Mouse (Mus musculus) hindbrain, postnatal 0 days (tissue): ENCODE data around the gene Cyp1a1. TPM values are rescaled to one million over a fixed set of nuclear protein-coding genes. Genes with fewer than 3 reads are reported as not detected.

Experiments used
- ATAC-seq: fragments of 200-750 bp; cut with Nextera tagmentation; 2 replicates; pipeline ENCODE4 v1.8.0; 2017; ENCODE audit warnings: mild to moderate bottlenecking, moderate TSS enrichment, moderate library complexity
- DNase-seq: peaks from one replicate; pipeline ENCODE4 v3.0.0-alpha.2; 2015; ENCODE audit warnings: low spot score
- H3K27ac ChIP-seq: fragments of 300-500 bp; sonication (generic); 2 replicates; pipeline ENCODE4 v1.5.1; 2014; ENCODE audit warnings: mild to moderate bottlenecking
- H3K27me3 ChIP-seq: fragments of 300-500 bp; sonication (generic); 2 replicates; pipeline ENCODE4 v1.6.1; 2014; ENCODE audit warnings: low read length, mixed read lengths; ENCODE audit not compliant: insufficient read depth
- H3K36me3 ChIP-seq: fragments of 300-500 bp; sonication (generic); 2 replicates; pipeline ENCODE4 v1.6.1; 2014; ENCODE audit warnings: low read length, mixed read lengths; ENCODE audit not compliant: insufficient read depth
- H3K4me1 ChIP-seq: fragments of 300-500 bp; sonication (generic); 2 replicates; pipeline ENCODE4 v1.6.1; 2014; ENCODE audit warnings: antibody characterized with exemption, low read length, mixed read lengths; ENCODE audit not compliant: insufficient read depth
- H3K4me2 ChIP-seq: fragments of 300-500 bp; sonication (generic); 2 replicates; pipeline ENCODE4 v1.6.1; 2014; ENCODE audit warnings: low read depth, mild to moderate bottlenecking, low read length, moderate library complexity, mixed read lengths
- H3K4me3 ChIP-seq: fragments of 300-500 bp; sonication (generic); 2 replicates; pipeline ENCODE4 v1.5.1; 2014; ENCODE audit warnings: low read length
- H3K9ac ChIP-seq: fragments of 300-500 bp; sonication (generic); replicated peaks from 2 replicates; pipeline ENCODE4 v1.6.1; 2014; ENCODE audit warnings: mild to moderate bottlenecking, low read length, moderate library complexity, mixed read lengths
- H3K9me3 ChIP-seq: fragments of 300-500 bp; sonication (generic); 2 replicates; pipeline ENCODE4 v1.6.1; 2016; ENCODE audit warnings: low read length, mixed read lengths
- CTCF ChIP-seq: IDR thresholded peaks from 2 replicates; pipeline ENCODE4 v1.5.1; 2016; ENCODE audit warnings: antibody characterized with exemption, control low read depth, low read depth
- WGBS: fragments of 180-500 bp; shearing (Covaris S2); extraction: QIAGEN DNeasy Blood & Tissue Kit; methylation state at CpG from one replicate; pipeline ENCODE4 v1.1.7; 2014; 5-methylcytosine and 5-hydroxymethylcytosine counted together
- polyA plus RNA-seq: library from polyadenylated mRNA; unstranded; fragments of >200 nt; fragmentation: Nextera tagmentation; extraction: Ambion mirVana; gene quantifications from 2 replicates; pipeline ENCODE4 v1.2.1, GENCODE M21; 2015
- total RNA-seq: library from RNA; depleted of rRNA; stranded (reverse); fragments of >200 nt; gene quantifications from 2 replicates; pipeline ENCODE4 v1.2.3, GENCODE M21; 2014; rRNA removed

Cyp1a1 gene
- total RNA-seq, result 0.05 and 0.07 TPM in 2 replicates
- 0.10 and 0.24 TPM in 2 replicates for polyA plus RNA-seq

DNA sequence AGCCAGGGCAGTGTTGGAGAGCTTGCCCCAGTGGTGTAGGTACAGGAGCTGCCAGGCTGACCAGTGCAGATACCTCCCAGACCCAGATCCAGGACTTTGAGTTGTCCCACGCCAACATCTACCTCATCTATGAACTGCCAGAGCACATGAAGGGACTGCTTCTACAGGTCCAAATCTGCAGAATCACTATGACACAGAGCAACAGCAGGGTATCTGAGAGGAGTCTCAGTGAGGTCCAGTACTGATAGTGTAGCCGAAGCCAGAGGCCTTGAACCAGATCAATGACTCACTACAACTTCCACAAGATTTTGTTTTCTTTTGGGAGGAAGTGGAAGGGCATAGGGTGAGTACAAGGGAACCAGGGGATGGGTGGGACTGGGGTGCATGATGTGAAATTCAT lies at the start of gene Cyp1a1:
Gene Cyp1a1, plus strand, starts transcription at position 178 of the 400 bp plus-strand sequence.
- TF ChIP-seq CTCF, result no peak

DNA sequence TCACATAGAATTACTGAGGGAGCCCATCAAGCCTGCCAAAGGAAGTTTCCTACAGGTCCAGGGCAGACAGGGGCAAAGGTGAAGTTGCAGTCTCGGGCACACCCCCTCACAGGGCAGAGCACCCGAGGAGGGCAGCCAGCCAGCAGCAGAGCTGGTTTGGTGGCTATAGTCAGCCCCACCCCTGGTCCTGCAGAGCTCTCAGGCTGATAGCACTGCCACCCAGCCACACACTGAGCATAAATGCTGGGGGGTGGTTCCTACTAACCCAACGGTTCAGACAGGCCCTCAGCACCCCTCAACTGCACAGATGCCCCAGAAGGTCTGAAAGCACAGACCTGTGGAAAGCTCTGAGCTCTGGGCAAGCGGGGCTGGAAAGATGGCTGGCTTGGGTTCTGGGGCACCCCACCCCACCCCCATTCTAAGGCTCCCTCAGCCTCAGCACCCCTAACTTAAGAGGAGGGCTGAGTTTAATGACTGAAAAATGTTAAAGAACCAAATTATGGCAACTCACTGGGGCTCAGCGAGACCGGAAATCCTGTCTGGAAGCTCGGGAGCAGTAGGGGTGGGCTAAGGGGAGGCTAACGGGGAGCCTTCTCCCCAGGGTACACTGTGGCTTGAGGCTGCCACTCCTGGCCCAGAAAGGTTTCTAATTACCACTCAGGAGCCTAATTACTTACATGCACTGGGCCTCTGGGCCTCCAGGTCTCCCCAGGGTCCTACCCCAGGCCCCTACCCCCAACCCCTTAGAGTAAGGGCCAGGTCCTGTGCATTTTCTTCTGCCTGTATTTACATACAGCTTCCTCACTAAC lies 48.9 kb upstream of the Cyp1a1 start:
- peaks cover 51% of the 10 kb centered on the region for H3K4me1 ChIP-seq
- H3K36me3 ChIP-seq, result 0 out of 2 replicates have a peak, but pooled peaks cover 4% of the 10 kb centered on the region
- TF ChIP-seq CTCF, result no peak
- no peak for ATAC-seq
- no peak overlapping the region for H3K4me3 ChIP-seq
- H3K27ac ChIP-seq, result peak overlapping the region; percentile 62; the same call in 1 of the 2 replicates
- H3K9me3 ChIP-seq, result no peaks in the 10 kb centered on the region
- H3K9ac ChIP-seq, result peak overlapping the region; percentile 34
- H3K4me2 ChIP-seq, result no peak overlapping the region
- no peaks in the 10 kb centered on the region for H3K27me3 ChIP-seq
- 40% methylated on average over 8 of the region's 8 CpGs for WGBS
- DNase-seq, result no peak

More for the DNA sequence above, at the start of gene Cyp1a1:
- no peak within 1 kb of the TSS for H3K27ac ChIP-seq
- H3K4me3 ChIP-seq, result no peak within 1 kb of the TSS
- H3K4me2 ChIP-seq, result no peak within 1 kb of the TSS
- WGBS, result 87% methylated on average over 2 of the region's 2 CpGs
- H3K9me3 ChIP-seq, result no peaks in the 10 kb centered on the region
- no peak within 1 kb of the TSS for H3K9ac ChIP-seq
- H3K27me3 ChIP-seq, result no peaks in the 10 kb centered on the region
- no peaks in the 10 kb centered on the region for H3K36me3 ChIP-seq
- no peak for ATAC-seq
- no peaks in the 10 kb centered on the region for H3K4me1 ChIP-seq
- no peak for DNase-seq

DNA sequence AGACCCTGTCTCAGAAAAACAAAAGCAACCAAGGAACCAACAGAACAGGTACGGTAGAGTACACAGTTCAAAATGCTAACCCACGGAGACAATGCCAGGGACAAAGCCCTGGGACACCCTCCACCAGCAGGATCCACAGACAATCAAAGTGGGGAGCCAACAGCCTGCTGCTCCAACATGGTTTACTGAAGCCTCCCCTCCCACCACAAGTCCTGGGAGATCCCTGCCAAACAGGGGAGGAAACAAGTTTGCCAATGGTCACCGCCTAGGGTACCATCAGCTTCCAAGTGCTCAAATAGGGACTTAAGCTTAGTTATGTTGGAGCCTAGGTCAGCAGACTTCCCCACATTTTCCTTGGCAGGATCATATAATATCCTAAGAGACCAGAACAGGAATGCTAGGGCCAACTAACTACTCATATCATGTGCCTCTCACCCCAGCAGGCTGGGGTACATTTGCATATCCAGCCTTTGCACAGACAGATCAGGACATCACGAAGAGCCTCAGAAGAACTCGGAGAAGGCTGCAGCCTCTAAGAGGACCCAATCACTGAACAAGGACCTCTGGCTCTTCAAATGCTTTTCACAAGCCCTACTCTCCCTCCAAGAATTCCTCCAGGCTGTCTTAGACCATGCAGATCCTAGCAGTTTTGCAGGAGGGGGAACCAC lies 47.9 kb upstream of the Cyp1a1 start:
- H3K9me3 ChIP-seq, result no peaks in the 10 kb centered on the region
- H3K27ac ChIP-seq, result peak overlapping the region; percentile 52; the same call in 1 of the 2 replicates
- peak overlapping the region; percentile 34 for H3K9ac ChIP-seq
- DNase-seq, result no peak
- ATAC-seq, result no peak
- WGBS, result 48% methylated on average over 5 of the region's 5 CpGs
- H3K4me3 ChIP-seq, result no peak overlapping the region
- H3K4me1 ChIP-seq, result peaks cover 58% of the 10 kb centered on the region
- 0 out of 2 replicates have a peak, but pooled peaks cover 4% of the 10 kb centered on the region for H3K36me3 ChIP-seq
- no peak for TF ChIP-seq CTCF
- no peaks in the 10 kb centered on the region for H3K27me3 ChIP-seq
- H3K4me2 ChIP-seq, result peak overlapping the region; percentile 9

DNA sequence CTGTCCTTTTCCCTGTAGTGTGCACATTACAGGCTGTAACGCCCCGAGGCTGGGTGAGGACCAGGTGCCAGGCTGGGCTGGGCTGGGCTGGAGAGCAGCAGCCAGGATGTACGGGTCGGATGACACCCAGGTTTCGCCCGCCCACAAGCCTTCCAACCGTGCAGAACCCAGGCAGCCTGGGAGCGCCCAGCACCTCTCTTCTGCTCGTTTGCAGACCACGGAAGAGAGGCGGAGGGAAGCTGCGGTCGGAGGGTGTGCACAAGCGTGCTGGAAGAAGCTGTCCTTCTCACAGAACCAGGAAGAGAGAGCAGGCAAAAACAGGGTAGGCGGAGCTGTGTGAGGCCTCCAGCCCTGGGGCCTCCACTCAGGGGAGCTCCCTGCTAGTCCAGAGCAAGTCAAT lies 47.3 kb upstream of the Cyp1a1 start:
- DNase-seq (no peak), ATAC-seq (no peak)
- Histone ChIP-seq H3K27ac (peak overlapping the region; percentile 52; the same call in 1 of the 2 replicates), H3K27me3 (no peaks in the 10 kb centered on the region), H3K4me1 (peaks cover 58% of the 10 kb centered on the region), H3K36me3 (0 out of 2 replicates have a peak, but pooled peaks cover 4% of the 10 kb centered on the region), H3K4me2 (peak overlapping the region; percentile 9), H3K9me3 (no peaks in the 10 kb centered on the region), H3K9ac (peak overlapping the region; percentile 28; the same call in 1 of the 2 replicates), H3K4me3 (no peak overlapping the region)
- no peak for TF ChIP-seq CTCF
- WGBS, result 32% methylated on average over 15 of the region's 15 CpGs

DNA sequence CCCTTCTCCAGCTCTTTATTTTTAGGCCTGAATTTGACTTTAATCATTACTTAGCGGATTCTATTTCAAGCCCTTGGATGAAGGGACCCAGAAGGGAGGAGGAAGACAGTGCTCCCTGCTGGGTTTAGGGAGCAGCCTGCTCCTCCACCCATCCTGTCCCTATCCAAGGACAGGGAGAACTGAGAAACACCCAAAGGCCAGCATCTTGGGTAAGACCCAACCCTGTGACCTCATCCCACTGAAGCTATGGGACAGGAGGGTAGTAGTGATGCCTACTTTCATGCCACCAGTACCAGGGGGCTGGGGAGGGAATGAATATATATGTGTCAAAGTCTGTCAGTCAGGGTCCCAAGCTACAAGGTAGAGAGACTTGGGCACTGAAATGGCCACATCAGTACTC lies 46.7 kb upstream of the Cyp1a1 start:
- H3K4me2 ChIP-seq, result peak overlapping the region; percentile 9; the same call in 1 of the 2 replicates
- H3K27ac ChIP-seq, result no peak overlapping the region; the same call in 1 of the 2 replicates
- TF ChIP-seq CTCF, result no peak
- no peaks in the 10 kb centered on the region for H3K27me3 ChIP-seq
- H3K9me3 ChIP-seq, result no peaks in the 10 kb centered on the region
- H3K4me1 ChIP-seq, result peaks cover 58% of the 10 kb centered on the region
- 86% methylated on average over 1 of the region's 1 CpGs for WGBS
- DNase-seq (no peak), ATAC-seq (no peak)
- 0 out of 2 replicates have a peak overlapping the region, but pooled peaks have one; percentile 10 for H3K9ac ChIP-seq
- H3K36me3 ChIP-seq, result 0 out of 2 replicates have a peak, but pooled peaks cover 4% of the 10 kb centered on the region
- no peak overlapping the region for H3K4me3 ChIP-seq

DNA sequence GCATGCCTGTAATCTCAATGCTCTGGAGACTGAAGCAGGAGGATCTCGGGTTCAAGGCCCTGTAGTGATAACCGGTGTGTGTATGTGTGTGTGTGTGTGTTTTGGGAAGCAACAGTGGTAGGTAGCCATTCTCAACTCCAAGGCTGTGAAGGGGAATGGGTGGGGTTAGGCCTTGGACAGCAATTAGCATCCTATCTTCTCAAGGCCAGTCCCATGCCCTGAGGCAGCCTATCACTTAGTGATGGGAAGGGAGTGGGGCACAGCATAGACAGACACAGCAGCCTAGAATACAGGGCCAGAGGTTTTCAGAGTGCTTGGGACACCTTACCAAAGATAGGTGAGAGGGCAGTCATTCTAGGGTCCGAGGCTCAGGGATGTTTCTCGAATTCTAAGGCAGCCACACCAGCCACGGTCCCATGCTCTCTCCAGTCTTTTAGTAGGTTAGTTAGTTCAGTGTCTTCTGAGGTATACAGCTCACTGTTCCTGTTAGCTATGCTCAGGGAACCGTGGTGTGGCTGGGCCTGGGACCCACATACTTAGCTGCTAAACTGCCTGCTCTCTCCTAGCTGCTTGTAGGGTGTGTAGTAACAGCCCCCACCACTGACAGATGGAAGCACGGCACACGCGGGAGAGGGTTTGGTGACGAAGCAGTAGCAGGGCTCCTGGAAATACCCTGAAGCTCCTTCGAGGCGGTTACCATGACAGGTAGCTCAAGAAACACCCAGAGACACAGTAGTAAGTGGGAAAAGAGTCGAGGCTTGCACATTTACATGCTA lies 45.8 kb upstream of the Cyp1a1 start:
- no peak overlapping the region for H3K27ac ChIP-seq
- 76% methylated on average over 13 of the region's 13 CpGs for WGBS
- H3K27me3 ChIP-seq, result no peaks in the 10 kb centered on the region
- DNase-seq (no peak), ATAC-seq (no peak)
- TF ChIP-seq CTCF, result no peak
- H3K36me3 ChIP-seq, result 0 out of 2 replicates have a peak, but pooled peaks cover 4% of the 10 kb centered on the region
- H3K4me2 ChIP-seq, result no peak overlapping the region
- peaks cover 58% of the 10 kb centered on the region for H3K4me1 ChIP-seq
- no peaks in the 10 kb centered on the region for H3K9me3 ChIP-seq
- no peak overlapping the region for H3K4me3 ChIP-seq
- no peak overlapping the region; the same call in 1 of the 2 replicates for H3K9ac ChIP-seq
